Mouse (Mus musculus) hindbrain, embryonic 14.5 days (tissue): ENCODE results near the gene Cyp2f2. TPM values are rescaled to one million over a fixed set of nuclear protein-coding genes. Genes with fewer than 3 reads are reported as not detected.

Experiments
- ATAC-seq: fragments of 200-750 bp; cut with Nextera tagmentation; 2 replicates; pipeline ENCODE4 v1.8.0; 2017; ENCODE audit warnings: moderate number of reproducible peaks, mild to moderate bottlenecking, moderate TSS enrichment, moderate library complexity; ENCODE audit not compliant: low FRiP score
- DNase-seq: peaks from one replicate; pipeline ENCODE4 v3.0.0-alpha.2; 2015; ENCODE audit warnings: low spot score
- H3K27ac ChIP-seq: fragments of 300-500 bp; sonication (generic); 2 replicates; pipeline ENCODE4 v1.5.1; 2014; ENCODE audit warnings: mild to moderate bottlenecking, moderate library complexity
- H3K27me3 ChIP-seq: fragments of 300-500 bp; sonication (generic); 2 replicates; pipeline ENCODE4 v1.6.1; 2014; ENCODE audit warnings: mild to moderate bottlenecking, low read length, mixed read lengths; ENCODE audit not compliant: control insufficient read depth, insufficient read depth
- H3K36me3 ChIP-seq: fragments of 300-500 bp; sonication (generic); replicated peaks from 2 replicates; pipeline ENCODE4 v1.6.1; 2014; ENCODE audit not compliant: control insufficient read depth, insufficient read depth
- H3K4me1 ChIP-seq: fragments of 300-500 bp; sonication (generic); replicated peaks from 2 replicates; pipeline ENCODE4 v1.6.1; 2014; ENCODE audit warnings: antibody characterized with exemption, low read length, mixed read lengths; ENCODE audit not compliant: control insufficient read depth, insufficient read depth
- H3K4me2 ChIP-seq: fragments of 300-500 bp; sonication (generic); replicated peaks from 2 replicates; pipeline ENCODE4 v1.6.1; 2014; ENCODE audit warnings: mild to moderate bottlenecking, moderate library complexity
- H3K4me3 ChIP-seq: fragments of 300-500 bp; sonication (generic); replicated peaks from 2 replicates; pipeline ENCODE4 v1.5.1; 2014; ENCODE audit warnings: mild to moderate bottlenecking, low read length
- H3K9ac ChIP-seq: fragments of 300-500 bp; sonication (generic); 2 replicates; pipeline ENCODE4 v1.6.1; 2014
- H3K9me3 ChIP-seq: fragments of 300-500 bp; sonication (generic); 2 replicates; pipeline ENCODE4 v1.6.1; 2016; ENCODE audit warnings: low read length; ENCODE audit not compliant: control insufficient read depth
- WGBS: fragments of 180-500 bp; shearing (Covaris S2); extraction: QIAGEN DNeasy Blood & Tissue Kit; methylation state at CpG from one replicate; pipeline ENCODE4 v1.1.7; 2014; 5-methylcytosine and 5-hydroxymethylcytosine counted together
- polyA plus RNA-seq: library from polyadenylated mRNA; unstranded; fragments of >200 nt; fragmentation: Nextera tagmentation; extraction: Ambion mirVana; gene quantifications from 2 replicates; pipeline ENCODE4 v1.2.1, GENCODE M21; 2014

The Cyp2f2 gene
- not detected in 2 replicates for polyA plus RNA-seq

DNA sequence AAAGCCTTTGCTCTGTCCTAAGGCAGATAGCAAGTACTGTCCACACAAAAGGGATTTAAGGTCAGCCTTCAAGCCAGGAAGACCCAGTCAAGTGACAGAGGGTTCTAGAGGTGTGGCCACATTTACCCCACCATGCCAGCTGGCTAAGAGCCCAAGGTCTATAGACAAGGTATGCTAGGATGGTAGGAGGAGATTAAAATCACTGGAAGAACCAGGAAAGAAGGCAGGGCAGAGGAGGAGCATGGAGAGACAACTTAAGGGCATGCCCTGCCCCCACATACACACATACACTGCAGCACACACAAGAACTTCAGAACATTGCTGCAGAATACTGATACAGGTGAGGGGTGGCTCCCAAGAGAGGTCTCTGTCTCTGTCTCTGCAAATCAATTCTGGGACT, at the start of gene Cyp2f2:
Gene Cyp2f2, plus strand, starts transcription at position 234 of the 400 bp plus-strand sequence.
- Histone ChIP-seq H3K4me3 (no peak within 1 kb of the TSS), H3K9ac (no peak within 1 kb of the TSS), H3K27ac (no peak within 1 kb of the TSS), H3K4me1 (no peaks in the 10 kb centered on the region), H3K4me2 (no peak within 1 kb of the TSS), H3K36me3 (no peaks in the 10 kb centered on the region), H3K27me3 (no peaks in the 10 kb centered on the region), H3K9me3 (no peaks in the 10 kb centered on the region)
- ATAC-seq (no peak), DNase-seq (no peak)

DNA sequence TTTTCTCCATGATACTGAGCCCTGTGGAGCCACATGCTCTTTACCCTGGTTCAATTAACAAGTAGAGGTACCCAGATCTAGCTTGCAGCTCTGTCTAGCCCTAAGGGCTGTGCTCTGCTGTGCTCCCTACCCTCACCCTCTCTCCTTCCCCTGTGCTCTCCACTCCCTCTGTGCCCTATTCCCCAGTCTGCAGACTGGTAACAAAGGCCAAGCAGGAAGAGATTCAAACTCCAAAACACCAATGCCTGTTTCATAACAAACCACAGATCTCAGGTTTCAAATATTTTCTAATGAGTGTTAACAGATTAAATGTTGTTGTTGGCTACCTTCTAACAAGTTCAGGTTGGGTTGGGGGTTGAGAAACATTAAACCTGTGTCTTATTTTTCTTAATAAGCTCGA, 41.1 kb upstream of the Cyp2f2 start:
- Histone ChIP-seq H3K27ac (no peak overlapping the region), H3K4me2 (no peak overlapping the region), H3K4me1 (no peaks in the 10 kb centered on the region), H3K36me3 (no peaks in the 10 kb centered on the region), H3K9me3 (no peaks in the 10 kb centered on the region), H3K27me3 (no peaks in the 10 kb centered on the region), H3K4me3 (no peak overlapping the region), H3K9ac (no peak overlapping the region)
- WGBS = 78% methylated on average over 1 of the region's 1 CpGs
- no peak for DNase-seq
- no peak for ATAC-seq

DNA sequence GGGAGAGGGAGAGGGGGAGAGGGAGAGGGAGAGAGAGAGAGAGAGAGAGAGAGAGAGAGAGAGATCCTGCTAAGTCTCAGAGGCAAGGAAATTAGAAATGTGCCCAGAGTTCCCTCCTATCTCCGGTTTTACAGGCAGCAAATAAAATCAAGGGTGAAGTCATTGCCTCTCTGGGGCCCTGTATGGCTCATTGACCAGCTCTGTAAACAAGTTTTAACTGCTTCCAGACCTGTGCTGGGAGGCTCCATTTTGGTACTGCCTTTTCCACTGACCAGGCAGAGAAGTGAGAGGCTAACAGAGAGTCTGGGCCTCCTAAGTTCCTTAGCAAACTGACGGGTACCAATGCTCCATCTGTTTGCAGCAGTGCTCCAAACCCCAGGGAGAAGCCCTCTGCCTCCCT, 38.1 kb upstream of the Cyp2f2 start:
- ATAC-seq = no peak
- no peak overlapping the region for H3K9ac ChIP-seq
- H3K4me1 ChIP-seq = no peaks in the 10 kb centered on the region
- no peak for DNase-seq
- H3K4me2 ChIP-seq = no peak overlapping the region
- H3K27me3 ChIP-seq = no peaks in the 10 kb centered on the region
- H3K4me3 ChIP-seq = no peak overlapping the region
- H3K36me3 ChIP-seq = no peaks in the 10 kb centered on the region
- no peaks in the 10 kb centered on the region for H3K9me3 ChIP-seq
- 82% methylated on average over 2 of the region's 2 CpGs for WGBS
- no peak overlapping the region for H3K27ac ChIP-seq

DNA sequence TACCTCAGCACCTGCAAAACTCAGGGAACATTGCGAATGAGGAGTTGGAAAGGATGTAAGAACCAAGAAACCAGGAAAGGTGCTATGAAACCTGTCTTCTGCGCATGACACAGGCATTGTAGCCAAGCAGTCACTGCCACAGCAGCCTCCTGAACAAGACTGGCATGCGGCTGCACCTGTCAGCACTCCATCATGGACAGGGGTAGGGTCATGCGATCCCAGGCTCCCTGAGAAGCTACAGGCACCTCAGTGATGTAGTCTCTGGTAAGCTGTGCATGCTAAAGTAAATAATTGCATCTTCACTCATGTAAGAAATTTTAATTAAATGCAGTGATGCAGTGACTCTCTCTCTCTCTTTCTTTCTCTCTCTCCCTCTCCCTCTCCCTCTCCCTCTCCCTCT, 28.7 kb upstream of the Cyp2f2 start:
- H3K27ac ChIP-seq = no peak overlapping the region
- H3K9me3 ChIP-seq = no peaks in the 10 kb centered on the region
- DNase-seq (no peak), ATAC-seq (no peak)
- H3K4me1 ChIP-seq = no peaks in the 10 kb centered on the region
- 90% methylated on average over 4 of the region's 4 CpGs for WGBS
- H3K4me3 ChIP-seq = no peak overlapping the region
- no peak overlapping the region for H3K9ac ChIP-seq
- no peak overlapping the region for H3K4me2 ChIP-seq
- no peaks in the 10 kb centered on the region for H3K27me3 ChIP-seq
- H3K36me3 ChIP-seq = no peaks in the 10 kb centered on the region

DNA sequence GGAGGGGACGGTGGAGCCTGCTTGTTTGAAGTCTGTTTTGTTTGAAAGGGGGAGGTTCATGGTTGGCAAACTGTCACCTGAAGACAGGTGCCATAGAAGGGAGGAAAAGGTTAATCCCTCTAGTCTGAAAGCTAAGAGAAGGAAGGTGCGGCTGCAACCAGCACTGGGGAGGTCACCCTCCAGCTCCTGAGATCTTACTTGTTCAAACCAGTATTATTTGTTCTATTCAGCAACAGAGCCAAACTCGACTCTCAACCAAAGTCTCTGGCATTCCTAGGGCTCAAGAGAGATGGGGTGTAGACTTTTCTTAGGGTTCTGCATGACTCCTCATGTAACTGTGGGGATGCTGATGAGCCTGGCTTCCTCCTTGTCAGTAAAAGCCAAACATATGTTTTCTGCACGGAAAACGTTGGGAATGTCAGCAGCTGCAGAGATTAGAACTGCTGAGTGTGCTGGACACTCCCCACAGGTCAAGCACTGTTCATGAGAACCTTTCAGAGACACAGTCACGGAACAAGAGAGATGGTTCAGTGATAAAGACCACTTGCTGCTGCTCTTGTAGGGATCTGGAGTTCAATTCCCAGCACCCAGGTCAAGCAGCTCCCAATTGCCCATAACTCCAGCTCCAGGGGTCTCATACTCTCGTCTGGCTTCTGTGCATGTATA, 27.5 kb upstream of the Cyp2f2 start:
- WGBS = 72% methylated on average over 7 of the region's 7 CpGs
- Histone ChIP-seq H3K4me3 (no peak overlapping the region), H3K36me3 (no peaks in the 10 kb centered on the region), H3K27ac (no peak overlapping the region), H3K4me1 (no peaks in the 10 kb centered on the region), H3K9ac (no peak overlapping the region), H3K27me3 (no peaks in the 10 kb centered on the region), H3K4me2 (no peak overlapping the region), H3K9me3 (no peaks in the 10 kb centered on the region)
- no peak for DNase-seq
- ATAC-seq = no peak

DNA sequence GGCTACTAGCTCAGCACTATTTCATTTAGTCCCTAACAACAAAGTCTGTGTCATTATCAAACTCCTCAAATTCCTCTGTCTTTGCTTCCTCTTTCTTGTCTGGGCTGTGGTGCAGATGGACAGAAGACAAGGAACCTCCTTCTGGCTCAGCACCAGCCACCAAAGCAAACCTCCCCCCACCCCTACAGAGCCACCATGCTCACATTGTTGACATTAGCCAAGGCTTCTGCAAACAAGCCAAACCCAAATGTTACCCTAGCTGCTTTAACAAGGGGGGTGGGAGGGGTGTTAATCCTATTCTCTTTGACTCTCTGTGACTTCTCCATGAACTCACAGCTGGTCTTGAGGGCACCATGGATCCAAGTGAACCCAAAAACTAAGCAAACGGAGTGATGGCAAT, 26.8 kb upstream of the Cyp2f2 start:
- no peak overlapping the region for H3K9ac ChIP-seq
- ATAC-seq (no peak), DNase-seq (no peak)
- no peaks in the 10 kb centered on the region for H3K4me1 ChIP-seq
- no peak overlapping the region for H3K27ac ChIP-seq
- no peaks in the 10 kb centered on the region for H3K9me3 ChIP-seq
- no peak overlapping the region for H3K4me3 ChIP-seq
- 59% methylated on average over 1 of the region's 1 CpGs for WGBS
- H3K4me2 ChIP-seq = no peak overlapping the region
- H3K36me3 ChIP-seq = no peaks in the 10 kb centered on the region
- H3K27me3 ChIP-seq = no peaks in the 10 kb centered on the region

DNA sequence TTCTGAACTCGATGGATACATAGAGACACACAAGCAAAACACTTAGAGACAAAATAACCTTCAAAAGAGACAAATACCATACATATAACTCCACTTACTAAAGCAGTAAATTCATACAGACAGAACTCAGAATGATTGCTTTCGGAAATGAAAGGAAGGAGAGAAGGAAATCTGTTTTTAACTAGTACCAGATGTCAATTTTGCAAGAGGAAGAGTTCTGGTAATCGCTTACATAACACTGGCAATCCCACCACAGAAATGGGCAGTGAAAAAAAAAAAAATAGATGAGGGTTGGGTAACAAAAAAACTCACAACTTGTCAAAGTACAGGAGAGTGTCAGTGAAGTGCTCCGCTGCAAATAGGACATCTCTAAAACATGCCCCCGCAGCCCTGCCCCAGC, 14.8 kb upstream of the Cyp2f2 start:
- Histone ChIP-seq H3K4me1 (no peaks in the 10 kb centered on the region), H3K27ac (no peak overlapping the region), H3K9ac (no peak overlapping the region), H3K36me3 (no peaks in the 10 kb centered on the region), H3K9me3 (no peaks in the 10 kb centered on the region), H3K4me2 (no peak overlapping the region), H3K27me3 (no peaks in the 10 kb centered on the region), H3K4me3 (no peak overlapping the region)
- WGBS = 75% methylated on average over 5 of the region's 5 CpGs
- DNase-seq (no peak), ATAC-seq (no peak)

DNA sequence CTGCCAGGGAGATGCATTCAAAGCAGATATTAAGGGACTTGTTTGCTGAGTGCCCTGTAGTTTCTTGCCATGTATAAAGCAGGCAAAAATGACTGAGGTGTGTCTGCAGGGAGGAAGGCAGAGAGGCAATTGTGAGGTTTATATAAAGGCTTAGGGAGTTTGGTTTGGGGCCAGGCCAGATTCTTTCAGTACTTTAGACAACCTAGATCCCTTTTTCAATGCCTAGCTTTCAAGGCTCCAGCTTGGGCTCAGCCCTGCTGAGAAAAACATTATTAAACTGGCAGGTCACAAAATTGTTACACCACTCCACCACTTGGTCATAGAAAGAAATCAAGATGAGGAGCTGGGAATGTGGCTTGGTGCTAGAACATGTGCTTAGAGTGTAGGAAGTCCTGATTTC, 9.4 kb upstream of the Cyp2f2 start:
- Histone ChIP-seq H3K9ac (no peak overlapping the region), H3K4me3 (no peak overlapping the region), H3K27ac (no peak overlapping the region), H3K36me3 (no peaks in the 10 kb centered on the region), H3K4me1 (no peaks in the 10 kb centered on the region), H3K27me3 (no peaks in the 10 kb centered on the region), H3K4me2 (no peak overlapping the region), H3K9me3 (no peaks in the 10 kb centered on the region)
- no peak for ATAC-seq
- DNase-seq = no peak

DNA sequence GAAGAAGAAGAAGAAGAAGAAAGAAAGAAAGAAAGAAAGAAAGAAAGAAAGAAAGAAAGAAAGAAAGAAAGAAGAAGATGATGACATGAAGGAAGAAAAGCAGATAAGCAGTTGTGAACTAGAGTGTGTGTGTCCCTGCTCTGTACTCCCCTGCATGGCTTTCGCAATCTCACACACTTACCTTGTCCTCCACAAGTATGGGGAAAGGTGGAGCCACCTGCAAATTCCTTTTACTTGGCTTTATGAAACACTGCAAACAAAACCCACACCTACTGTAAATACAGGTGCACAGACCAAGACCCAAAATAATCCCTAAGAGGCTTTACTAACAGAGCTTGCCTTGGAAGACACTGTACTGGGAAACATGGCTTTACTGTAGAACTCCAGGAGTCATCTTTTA, 8.7 kb upstream of the Cyp2f2 start:
- Histone ChIP-seq H3K9ac (no peak overlapping the region), H3K4me1 (no peaks in the 10 kb centered on the region), H3K4me3 (no peak overlapping the region), H3K9me3 (no peaks in the 10 kb centered on the region), H3K4me2 (no peak overlapping the region), H3K27me3 (no peaks in the 10 kb centered on the region), H3K36me3 (no peaks in the 10 kb centered on the region), H3K27ac (no peak overlapping the region)
- DNase-seq (no peak), ATAC-seq (no peak)
- 96% methylated on average over 1 of the region's 1 CpGs for WGBS

DNA sequence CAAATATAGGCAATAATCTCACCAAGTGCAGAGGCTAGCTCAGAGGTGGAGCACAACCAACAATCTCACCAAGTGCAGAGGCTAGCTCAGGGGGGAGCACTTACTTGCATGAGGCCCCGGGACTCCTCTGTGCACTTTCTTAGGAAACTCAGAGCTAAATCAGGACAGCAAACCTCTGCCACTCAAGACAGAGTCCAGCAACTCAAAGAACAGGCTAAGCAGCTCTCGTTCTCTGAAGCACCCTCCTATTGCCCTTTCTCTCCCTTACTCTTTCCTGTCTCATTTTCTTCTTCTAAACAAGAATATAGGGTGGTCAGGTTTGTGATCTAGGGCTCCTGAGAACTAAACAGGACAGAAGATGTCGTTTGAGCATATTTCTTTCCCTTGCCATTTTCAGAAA, 7.7 kb upstream of the Cyp2f2 start:
- Histone ChIP-seq H3K27ac (no peak overlapping the region), H3K27me3 (no peaks in the 10 kb centered on the region), H3K36me3 (no peaks in the 10 kb centered on the region), H3K4me2 (no peak overlapping the region), H3K9ac (no peak overlapping the region), H3K9me3 (no peaks in the 10 kb centered on the region), H3K4me3 (no peak overlapping the region), H3K4me1 (no peaks in the 10 kb centered on the region)
- WGBS = 78% methylated on average over 3 of the region's 3 CpGs
- no peak for ATAC-seq
- DNase-seq = no peak
